Mouse (Mus musculus): Measurements from ENCODE around the gene Rps17. TPM values are rescaled to one million over a fixed set of nuclear protein-coding genes. Genes with fewer than 3 reads are reported as not detected.

The Rps17 gene
- total and polyA plus RNA-seq, 3 experiments = 847 to 1,012 (median 883) TPM

DNA sequence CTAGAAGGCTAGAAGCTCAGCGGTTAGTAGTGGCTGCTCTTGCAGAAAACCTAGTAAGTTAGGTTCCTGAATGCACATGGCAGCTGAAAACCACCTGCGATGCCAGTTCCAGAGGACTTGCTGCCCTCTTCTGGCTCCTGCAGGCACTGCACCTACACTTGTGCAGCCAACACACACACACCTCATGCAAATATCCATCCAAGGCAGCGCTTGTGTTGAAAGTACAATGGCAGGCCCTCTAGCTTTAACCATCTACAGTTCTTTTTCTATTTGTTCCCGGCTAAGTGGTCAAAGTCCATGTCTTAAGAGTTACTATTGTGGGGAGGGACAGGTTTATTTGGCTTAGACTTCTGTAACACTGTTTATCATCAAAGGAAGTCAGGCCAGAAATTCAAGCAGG is 5.3 kb downstream of the Rps17 start:
- Histone ChIP-seq H3K36me3 (ENCODE audit: control insufficient read depth, insufficient read depth, low read length) (peaks cover 11% of the 10 kb centered on the region; the same call in 1 of the 2 replicates), H3K4me1 (ENCODE audit: control insufficient read depth, insufficient read depth, low read length) (peaks cover 6% of the 10 kb centered on the region), H3K9ac (ENCODE audit: low read depth, low read length) (no peak overlapping the region), H3K27me3 (ENCODE audit: control insufficient read depth, insufficient read depth, low read length) (no peaks in the 10 kb centered on the region), H3K4me3 (no peak overlapping the region), H3K79me2 (replicated peaks; ENCODE audit: control insufficient read depth, insufficient read depth, low read length) (no peaks in the 10 kb centered on the region), H3K27ac (no peak overlapping the region)
- WGBS = 77% methylated on average over 4 of the region's 4 CpGs
- TF ChIP-seq POLR2A (IDR thresholded peaks at IDR 0.05; ENCODE audit: insufficient read depth, low read depth, low read length) (no peak), CTCF (IDR thresholded peaks at IDR 0.05) (peak; percentile 77), EP300 (IDR thresholded peaks at IDR 0.05; ENCODE audit: insufficient read depth, low read depth, low read length) (peak; percentile 58; the same call in 1 of the 2 replicates)
- intact Hi-C loops (cut with DNase I) = loop anchor here (5.0 kb wide), 1 partner anchor 482 kb away; no protein-coding TSS in a partner anchor
- no peak for DNase-seq

DNA sequence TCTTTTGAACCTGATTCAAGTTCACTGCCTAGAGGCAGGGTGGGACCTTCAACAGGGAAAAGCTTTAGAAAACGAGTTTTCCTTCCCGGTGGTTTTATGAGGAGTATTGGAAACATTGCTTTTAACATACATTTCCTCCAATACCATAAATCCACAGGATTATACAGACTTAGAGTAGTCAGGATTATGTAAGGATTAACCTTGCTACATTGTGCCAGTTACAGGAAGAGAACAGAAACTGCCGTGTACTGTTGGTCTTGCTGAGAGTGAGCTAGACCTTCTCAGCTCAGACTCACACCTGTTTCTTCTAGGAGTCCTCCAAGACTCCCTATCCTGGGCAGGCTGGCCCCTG is 6.6 kb downstream of the Rps17 start:
- WGBS = 80% methylated on average over 3 of the region's 3 CpGs
- TF ChIP-seq POLR2A (IDR thresholded peaks at IDR 0.05; ENCODE audit: insufficient read depth, low read depth, low read length) = no peak
- TF ChIP-seq EP300 (IDR thresholded peaks at IDR 0.05; ENCODE audit: insufficient read depth, low read depth, low read length) = no peak
- no peak for TF ChIP-seq CTCF (IDR thresholded peaks at IDR 0.05)
- H3K27me3 ChIP-seq (ENCODE audit: control insufficient read depth, insufficient read depth, low read length) = no peaks in the 10 kb centered on the region
- no peaks in the 10 kb centered on the region for H3K79me2 ChIP-seq (replicated peaks; ENCODE audit: control insufficient read depth, insufficient read depth, low read length)
- no peak overlapping the region for H3K27ac ChIP-seq
- no peak for DNase-seq
- peaks cover 2% of the 10 kb centered on the region for H3K4me1 ChIP-seq (ENCODE audit: control insufficient read depth, insufficient read depth, low read length)
- no peak overlapping the region for H3K9ac ChIP-seq (ENCODE audit: low read depth, low read length)
- intact Hi-C loops (cut with DNase I) = no loop called here
- no peak overlapping the region for H3K4me3 ChIP-seq
- H3K36me3 ChIP-seq (ENCODE audit: control insufficient read depth, insufficient read depth, low read length) = peaks cover 8% of the 10 kb centered on the region; the same call in 1 of the 2 replicates

- intact Hi-C loops (cut with DNase I) = no loop called here
- no peaks in the 10 kb centered on the region; the same call in 1 of the 2 replicates for H3K4me1 ChIP-seq (ENCODE audit: control insufficient read depth, insufficient read depth, low read length)
- TF ChIP-seq CTCF (IDR thresholded peaks at IDR 0.05) (no peak), EP300 (IDR thresholded peaks at IDR 0.05; ENCODE audit: insufficient read depth, low read depth, low read length) (no peak), POLR2A (IDR thresholded peaks at IDR 0.05; ENCODE audit: insufficient read depth, low read depth, low read length) (no peak)
- 85% methylated on average over 21 of the region's 21 CpGs for WGBS
- H3K27ac ChIP-seq = no peak overlapping the region
- DNase-seq = no peak
- H3K36me3 ChIP-seq (ENCODE audit: control insufficient read depth, insufficient read depth, low read length) = peaks cover 7% of the 10 kb centered on the region; the same call in 1 of the 2 replicates
- H3K9ac ChIP-seq (ENCODE audit: low read depth, low read length) = no peak overlapping the region
- H3K4me3 ChIP-seq = no peak overlapping the region
- no peaks in the 10 kb centered on the region for H3K79me2 ChIP-seq (replicated peaks; ENCODE audit: control insufficient read depth, insufficient read depth, low read length)
- no peaks in the 10 kb centered on the region for H3K27me3 ChIP-seq (ENCODE audit: control insufficient read depth, insufficient read depth, low read length)
These were observed 7.1 kb downstream of the Rps17 start for GRCm38 (mm10) chr7:81337785-81338521.

- Histone ChIP-seq H3K27ac (peak overlapping the region; percentile 61), H3K27me3 (ENCODE audit: control insufficient read depth, insufficient read depth, low read length) (no peaks in the 10 kb centered on the region), H3K4me1 (ENCODE audit: control insufficient read depth, insufficient read depth, low read length) (no peaks in the 10 kb centered on the region), H3K9ac (ENCODE audit: low read depth, low read length) (no peak overlapping the region), H3K36me3 (ENCODE audit: control insufficient read depth, insufficient read depth, low read length) (no peaks in the 10 kb centered on the region), H3K4me3 (no peak overlapping the region), H3K79me2 (replicated peaks; ENCODE audit: control insufficient read depth, insufficient read depth, low read length) (no peaks in the 10 kb centered on the region)
- DNase-seq = peak; percentile 55 to 69
- WGBS = 27% methylated on average over 8 of the region's 8 CpGs
- TF ChIP-seq POLR2A (IDR thresholded peaks at IDR 0.05; ENCODE audit: insufficient read depth, low read depth, low read length) (no peak), EP300 (IDR thresholded peaks at IDR 0.05; ENCODE audit: insufficient read depth, low read depth, low read length) (no peak), CTCF (IDR thresholded peaks at IDR 0.05) (peak; percentile 74)
- intact Hi-C loops (cut with DNase I) = loop anchor here (1.0 kb wide), 3 partner anchors 127 to 174 kb away; no protein-coding TSS in a partner anchor
These were observed 8.6 kb downstream of the Rps17 start for GRCm38 (mm10) chr7:81336432-81336786.

- Histone ChIP-seq H3K36me3 (ENCODE audit: control insufficient read depth, insufficient read depth, low read length) (no peaks in the 10 kb centered on the region), H3K4me3 (no peak overlapping the region), H3K79me2 (replicated peaks; ENCODE audit: control insufficient read depth, insufficient read depth, low read length) (no peaks in the 10 kb centered on the region), H3K27ac (peak overlapping the region; percentile 61), H3K27me3 (ENCODE audit: control insufficient read depth, insufficient read depth, low read length) (no peaks in the 10 kb centered on the region), H3K4me1 (ENCODE audit: control insufficient read depth, insufficient read depth, low read length) (no peaks in the 10 kb centered on the region), H3K9ac (ENCODE audit: low read depth, low read length) (0 out of 2 replicates have a peak overlapping the region, but pooled peaks have one; percentile 18)
- peak in 1 of 2 experiments; percentile 48 for DNase-seq
- TF ChIP-seq EP300 (IDR thresholded peaks at IDR 0.05; ENCODE audit: insufficient read depth, low read depth, low read length) = peak; percentile 42; the same call in 1 of the 2 replicates
- no peak for TF ChIP-seq POLR2A (IDR thresholded peaks at IDR 0.05; ENCODE audit: insufficient read depth, low read depth, low read length)
- peak; percentile 34 for TF ChIP-seq CTCF (IDR thresholded peaks at IDR 0.05)
- WGBS = 51% methylated on average over 18 of the region's 18 CpGs
- intact Hi-C loops (cut with DNase I) = loop anchor here (1.0 kb wide), 3 partner anchors 127 to 174 kb away; no protein-coding TSS in a partner anchor
These were observed 9.2 kb downstream of the Rps17 start for GRCm38 (mm10) chr7:81335705-81336431.

Data from heart, adult 2 months (tissue).